Mouse (Mus musculus) ES-E14 (cell line): ENCODE results near the gene Cecr2. TPM values are rescaled to one million over a fixed set of nuclear protein-coding genes. Genes with fewer than 3 reads are reported as not detected.

Experiments used
- DNase-seq: peaks from one replicate; pipeline ENCODE4 v3.0.0-alpha.2; 2013; ENCODE audit warnings: low read depth, low spot score
- H3K27ac ChIP-seq: 2 replicates; pipeline ENCODE4 v1.5.1; 2012; ENCODE audit warnings: low read depth, mild to moderate bottlenecking, low read length, moderate library complexity, mixed read lengths; ENCODE audit not compliant: poor library complexity, insufficient read depth, severe bottlenecking
- H3K36me3 ChIP-seq: 2 replicates; pipeline ENCODE4 v1.6.1; 2012; ENCODE audit warnings: mild to moderate bottlenecking, low read length, moderate library complexity, mixed read lengths; ENCODE audit not compliant: control insufficient read depth, poor library complexity, insufficient read depth, severe bottlenecking
- H3K4me1 ChIP-seq, 2 experiments: fragments of 150-350 bp in 1 of 2; sonication (generic) in 1 of 2; 2 replicates each; pipeline ENCODE4 v1.6.1; 2012; ENCODE audit warnings: low read length in 2 of 2, mild to moderate bottlenecking in 1 of 2, mixed read lengths in 1 of 2; ENCODE audit not compliant: control insufficient read depth in 2 of 2, insufficient read depth in 2 of 2, poor library complexity in 1 of 2
- H3K4me3 ChIP-seq, 2 experiments: fragments of 150-350 bp in 1 of 2; sonication (generic) in 1 of 2; 2 replicates each; pipeline ENCODE4 v1.5.1; 2012; ENCODE audit warnings: low read length in 2 of 2, low read depth in 1 of 2, mild to moderate bottlenecking in 1 of 2, mixed read lengths in 1 of 2; ENCODE audit not compliant: insufficient read depth in 1 of 2, poor library complexity in 1 of 2, severe bottlenecking in 1 of 2
- H3K9ac ChIP-seq: 2 replicates; pipeline ENCODE4 v1.6.1; 2012; ENCODE audit warnings: low read depth, mild to moderate bottlenecking, low read length, mixed read lengths; ENCODE audit not compliant: poor library complexity, insufficient read depth, severe bottlenecking
- H3K9me3 ChIP-seq: fragments of 150-350 bp; sonication (generic); 2 replicates; pipeline ENCODE4 v1.6.1; 2012; ENCODE audit warnings: low read depth, mild to moderate bottlenecking, low read length; ENCODE audit not compliant: control insufficient read depth, insufficient read depth
- CHD2 ChIP-seq: IDR thresholded peaks from 2 replicates; pipeline ENCODE4 v1.6.1; 2014; ENCODE audit warnings: mild to moderate bottlenecking, low read depth, low read length, inconsistent platforms
- HCFC1 ChIP-seq: IDR thresholded peaks from 2 replicates; pipeline ENCODE4 v1.6.1; 2012; ENCODE audit warnings: low read length, inconsistent platforms, borderline replicate concordance; ENCODE audit not compliant: insufficient read depth
- MAFK ChIP-seq: IDR thresholded peaks from 2 replicates; pipeline ENCODE4 v1.6.1; 2014; ENCODE audit warnings: mild to moderate bottlenecking, low read depth, low read length, inconsistent platforms; ENCODE audit not compliant: insufficient read depth
- ZC3H11A ChIP-seq: IDR thresholded peaks from 2 replicates; pipeline ENCODE4 v1.6.1; 2012; ENCODE audit warnings: low read depth, mild to moderate bottlenecking, inconsistent platforms, low read length, borderline replicate concordance
- ZNF384 ChIP-seq: IDR thresholded peaks from 2 replicates; pipeline ENCODE4 v1.6.1; 2012; ENCODE audit warnings: low read depth, low read length, inconsistent platforms
- in situ Hi-C, 2 experiments: fragments of 600-800 bp; cut with MboI; formaldehyde crosslinking; loops; one replicate each; pipeline ENCODE4 v1.15.1; 2025; ENCODE audit warnings: low sequenced_read_pairs in 2 of 2, inconsistent platforms in 1 of 2; ENCODE audit not compliant: unreplicated experiment in 2 of 2
- total RNA-seq: library from RNA; depleted of rRNA; stranded (reverse); fragments of 300-350 nt; gene quantifications from 2 replicates; pipeline ENCODE4 v1.2.3, GENCODE M21; 2012

Gene Cecr2
- total RNA-seq, 1 experiment = 26.5 TPM

DNA sequence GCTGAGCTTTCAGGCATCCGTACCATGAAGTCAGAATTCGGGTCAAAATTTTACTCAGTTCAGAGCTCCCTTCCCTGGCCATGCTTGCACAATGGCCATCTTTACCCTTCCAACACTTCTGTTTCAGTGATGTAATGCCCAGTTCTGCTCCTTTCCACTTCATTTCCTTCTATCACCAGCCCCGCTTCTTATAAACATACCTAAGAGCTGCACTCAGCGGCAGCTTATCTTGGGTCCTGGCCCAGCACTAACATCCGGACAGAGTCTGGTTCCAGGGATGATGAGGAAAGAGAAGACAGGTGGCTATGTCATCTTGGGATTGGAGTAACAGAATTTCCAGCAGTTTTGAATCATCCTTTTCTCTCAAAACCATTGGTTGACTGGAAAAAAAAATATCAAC, 18.0 kb upstream of the Cecr2 start:
- H3K36me3 ChIP-seq = no peaks in the 10 kb centered on the region
- no peak overlapping the region for H3K27ac ChIP-seq
- DNase-seq = no peak
- no peak overlapping the region for H3K4me3 ChIP-seq
- no peaks in the 10 kb centered on the region for H3K9me3 ChIP-seq
- no peak overlapping the region for H3K9ac ChIP-seq
- in situ Hi-C loops = no loop called here
- peaks cover 0 to 10% of the 10 kb centered on the region in 2 experiments; a peak in 2 of 4 replicates for H3K4me1 ChIP-seq
- TF ChIP-seq MAFK (no peak), CHD2 (no peak), ZNF384 (no peak), HCFC1 (no peak), ZC3H11A (no peak)

DNA sequence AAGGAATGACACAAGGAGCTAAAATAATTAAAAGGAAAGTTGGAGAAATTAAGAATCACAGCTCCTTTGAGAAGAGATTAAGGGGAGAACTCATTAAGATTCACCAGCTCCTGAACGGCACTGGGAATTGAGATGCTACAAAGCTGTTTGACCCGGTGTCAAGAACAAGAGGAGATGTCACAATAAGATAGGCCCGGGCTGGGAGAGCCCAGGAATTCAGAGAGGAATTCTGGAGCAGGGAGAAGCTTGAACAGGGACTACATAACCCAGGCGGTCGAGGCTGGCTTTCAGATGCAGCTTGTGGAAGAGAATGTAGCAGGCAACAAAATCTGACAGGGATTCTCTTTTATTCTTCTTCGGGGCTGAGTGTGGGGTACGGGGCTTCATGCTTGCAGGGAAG, 13.5 kb upstream of the Cecr2 start:
- no peak for DNase-seq
- 0 out of 4 replicates have a peak, but pooled peaks cover 0 to 2% of the 10 kb centered on the region in 2 experiments for H3K4me1 ChIP-seq
- in situ Hi-C loops = no loop called here
- no peaks in the 10 kb centered on the region for H3K36me3 ChIP-seq
- H3K9me3 ChIP-seq = no peaks in the 10 kb centered on the region
- no peak for TF ChIP-seq ZC3H11A
- TF ChIP-seq HCFC1 = no peak
- no peak for TF ChIP-seq MAFK
- H3K4me3 ChIP-seq = no peak overlapping the region
- no peak overlapping the region for H3K9ac ChIP-seq
- H3K27ac ChIP-seq = no peak overlapping the region

DNA sequence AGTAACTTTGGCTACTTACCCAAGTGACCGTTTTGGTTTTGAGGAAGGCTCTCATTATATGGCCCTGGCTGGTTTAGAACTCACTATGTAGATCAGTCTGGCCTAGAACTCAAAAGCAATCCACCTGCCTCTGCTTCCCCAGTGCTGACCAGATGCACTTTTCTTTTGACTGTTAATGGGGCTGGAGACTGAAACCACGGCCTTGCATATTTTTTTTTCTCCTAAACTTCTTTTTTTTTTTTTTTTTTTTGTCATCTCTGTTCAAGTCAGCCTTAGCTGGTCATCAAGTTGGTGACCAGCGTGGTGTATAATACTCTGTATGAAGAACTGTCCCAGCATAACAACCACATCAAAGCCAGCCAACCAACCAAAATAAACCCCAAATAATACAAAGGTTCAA, 10.5 kb upstream of the Cecr2 start:
- Histone ChIP-seq H3K4me3 (no peak overlapping the region), H3K9ac (no peak overlapping the region), H3K9me3 (no peaks in the 10 kb centered on the region), H3K27ac (no peak overlapping the region), H3K36me3 (no peaks in the 10 kb centered on the region), H3K4me1 (peaks cover 0 to 5% of the 10 kb centered on the region in 2 experiments; a peak in 1 of 4 replicates)
- TF ChIP-seq CHD2 = no peak
- no peak for TF ChIP-seq ZC3H11A
- no peak for TF ChIP-seq ZNF384
- TF ChIP-seq HCFC1 = no peak
- no peak for TF ChIP-seq MAFK
- in situ Hi-C loops = no loop called here
- DNase-seq = no peak

DNA sequence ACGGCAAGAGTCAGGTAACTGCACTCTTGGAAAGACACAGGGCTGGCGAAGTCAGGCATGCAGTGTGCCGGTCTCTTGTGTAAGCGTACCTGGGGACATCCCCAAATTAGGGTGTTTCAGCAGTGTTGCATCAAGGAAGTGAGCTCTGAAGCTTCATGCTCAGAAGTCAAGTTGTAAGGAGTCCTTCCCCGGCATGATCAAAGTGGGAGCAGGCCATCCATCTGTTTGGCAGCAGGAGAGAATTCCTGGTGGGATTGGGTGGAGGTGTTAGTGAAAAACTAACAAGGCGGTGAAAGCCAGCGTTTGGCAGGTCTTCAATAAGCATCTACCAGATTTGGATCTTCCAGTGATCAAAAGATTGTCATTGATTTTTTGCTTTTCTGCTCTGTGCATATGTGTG, 7.3 kb upstream of the Cecr2 start:
- Histone ChIP-seq H3K9ac (no peak overlapping the region), H3K9me3 (no peaks in the 10 kb centered on the region), H3K27ac (no peak overlapping the region), H3K36me3 (no peaks in the 10 kb centered on the region), H3K4me3 (no peak overlapping the region), H3K4me1 (peaks cover 0 to 4% of the 10 kb centered on the region in 2 experiments; a peak in 1 of 4 replicates)
- no peak for DNase-seq
- TF ChIP-seq ZC3H11A (no peak), CHD2 (no peak), HCFC1 (no peak), MAFK (no peak), ZNF384 (no peak)
- in situ Hi-C loops = no loop called here

GRCm38 (mm10) chr6:120665415-120665815, 754 bp upstream of the Cecr2 start:
- peak; percentile 88 for DNase-seq
- no peaks in the 10 kb centered on the region for H3K36me3 ChIP-seq
- TF ChIP-seq ZNF384 = no peak
- TF ChIP-seq ZC3H11A = no peak
- TF ChIP-seq MAFK = no peak
- TF ChIP-seq CHD2 = no peak
- TF ChIP-seq HCFC1 = no peak
- H3K9me3 ChIP-seq = no peaks in the 10 kb centered on the region
- H3K4me3 ChIP-seq = peak overlapping the region; percentile 74 to 93
- peak overlapping the region; percentile 90 for H3K9ac ChIP-seq
- peaks cover 8% of the 10 kb centered on the region in 2 experiments; a peak in 3 of 4 replicates for H3K4me1 ChIP-seq
- H3K27ac ChIP-seq = peak overlapping the region; percentile 98
- in situ Hi-C loops = no loop called here
